Mouse (Mus musculus): ENCODE measurements around the gene Hs2st1.
A peak's percentile ranks its signal among the peaks of the same experiment; 100 is the strongest.

The Hs2st1 gene

DNA sequence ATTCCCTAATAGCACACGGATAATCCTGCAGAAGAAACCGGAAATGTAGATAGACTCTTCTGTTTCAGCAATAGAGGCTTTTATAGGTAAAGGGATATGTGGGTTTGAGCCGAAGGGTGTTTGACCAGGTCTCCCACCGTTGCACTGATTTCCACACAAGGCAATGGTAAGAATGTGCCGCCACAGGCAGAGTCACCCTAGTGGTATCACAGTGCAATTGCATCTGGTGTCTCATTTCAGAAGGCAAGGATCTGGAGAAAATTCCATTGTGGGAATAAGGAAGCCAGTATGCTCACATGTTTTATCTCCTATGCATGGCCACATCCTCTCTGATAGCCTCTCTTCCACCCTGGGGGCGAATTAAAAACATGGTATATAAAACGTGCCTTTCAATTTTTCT, 171.8 kb downstream of the Hs2st1 start:
- no peak for DNase-seq (ENCODE audit: low read depth in 1 of 2, low spot score in 2 of 2)

DNA sequence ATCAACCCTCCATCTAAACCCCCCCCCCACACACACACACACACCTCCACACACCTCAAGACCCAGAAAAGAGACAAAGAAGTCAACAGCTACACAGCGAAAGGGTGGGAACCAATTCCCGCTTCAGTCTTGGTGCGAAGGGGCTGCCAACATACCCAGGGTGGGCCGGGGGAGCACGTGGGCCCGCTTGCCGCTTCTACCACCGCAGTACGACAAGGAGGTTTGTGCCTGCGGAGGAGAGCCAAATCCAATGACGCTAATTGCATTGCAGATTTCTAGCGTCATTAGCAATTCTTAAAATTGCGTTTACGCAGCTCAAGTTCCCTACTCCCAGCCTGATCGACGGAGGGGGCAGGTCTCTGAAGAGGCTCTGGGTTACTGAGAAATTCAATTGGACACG, 173.5 kb downstream of the Hs2st1 start:
- DNase-seq (ENCODE audit: low read depth in 1 of 2, low spot score in 2 of 2), result no peak

- no peak for DNase-seq (ENCODE audit: low read depth in 1 of 2, low spot score in 2 of 2)
Observed at GRCm38 (mm10) chr3:144394454-144394943, 175.5 kb downstream of the Hs2st1 start.

DNA sequence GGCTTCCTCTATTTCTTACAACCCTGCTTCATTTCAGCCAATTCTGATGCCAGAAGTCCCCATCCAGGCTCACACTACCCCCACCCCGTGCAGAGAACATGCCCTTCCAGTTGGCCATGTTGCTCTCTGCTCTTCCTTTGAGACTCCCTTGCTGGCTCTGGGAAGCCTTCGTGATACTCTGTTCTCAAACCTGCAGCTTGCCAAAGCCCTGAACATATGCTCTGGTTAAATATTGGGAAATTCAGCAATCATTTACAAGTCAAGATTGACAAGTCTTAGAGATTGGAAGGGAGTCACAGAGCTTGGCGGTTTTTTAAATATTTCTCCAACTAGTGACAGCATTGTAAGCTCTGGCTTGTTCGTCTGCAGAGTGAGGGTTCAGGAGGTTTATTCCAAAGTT, 183.5 kb downstream of the Hs2st1 start:
- DNase-seq (ENCODE audit: low read depth in 1 of 2, low spot score in 2 of 2), result no peak

DNA sequence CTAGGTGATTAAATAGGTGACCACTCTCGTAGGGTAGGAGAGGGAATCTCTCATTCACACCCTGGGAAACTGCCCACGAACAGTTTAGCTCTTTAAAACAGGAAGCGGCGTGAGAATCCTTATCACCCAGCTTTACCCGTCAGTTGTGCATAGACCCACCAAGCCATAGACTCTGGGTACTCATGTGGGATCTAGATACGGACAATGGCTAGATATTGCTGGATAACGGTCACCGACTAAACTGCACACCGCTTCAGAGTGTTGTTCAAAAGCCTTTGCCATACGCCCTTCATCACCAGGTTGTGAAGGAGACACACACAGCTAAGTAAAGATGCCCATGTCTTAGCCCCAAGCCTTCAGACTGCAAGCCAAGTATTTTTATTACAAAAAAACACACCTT, 185.3 kb downstream of the Hs2st1 start:
- no peak for DNase-seq (ENCODE audit: low read depth in 1 of 2, low spot score in 2 of 2)

- DNase-seq (ENCODE audit: low read depth in 1 of 2, low spot score in 2 of 2), result no peak
Observed at GRCm38 (mm10) chr3:144381431-144381980, 188.5 kb downstream of the Hs2st1 start.

DNA sequence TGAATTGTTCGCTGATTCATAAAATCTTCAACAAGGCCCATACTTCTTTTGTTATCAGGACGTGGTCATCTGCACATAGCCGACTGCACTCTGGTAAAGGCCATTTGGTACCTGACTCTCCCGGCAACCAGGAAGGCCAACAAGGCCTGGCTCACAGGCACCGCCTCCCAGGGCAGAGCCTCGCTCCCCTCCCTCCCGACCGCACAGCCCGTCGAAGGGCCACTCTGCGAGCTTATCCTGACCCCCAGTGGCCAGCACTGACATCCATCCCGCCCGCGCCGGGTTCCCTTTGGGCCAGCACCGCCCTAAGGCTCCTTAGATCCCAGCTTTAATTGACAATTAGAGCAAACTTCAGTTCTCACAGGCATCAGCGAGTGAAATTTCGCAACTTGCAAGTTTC, 189.1 kb downstream of the Hs2st1 start:
- DNase-seq (ENCODE audit: low read depth in 1 of 2, low spot score in 2 of 2), result peak; percentile 75 to 79

DNA sequence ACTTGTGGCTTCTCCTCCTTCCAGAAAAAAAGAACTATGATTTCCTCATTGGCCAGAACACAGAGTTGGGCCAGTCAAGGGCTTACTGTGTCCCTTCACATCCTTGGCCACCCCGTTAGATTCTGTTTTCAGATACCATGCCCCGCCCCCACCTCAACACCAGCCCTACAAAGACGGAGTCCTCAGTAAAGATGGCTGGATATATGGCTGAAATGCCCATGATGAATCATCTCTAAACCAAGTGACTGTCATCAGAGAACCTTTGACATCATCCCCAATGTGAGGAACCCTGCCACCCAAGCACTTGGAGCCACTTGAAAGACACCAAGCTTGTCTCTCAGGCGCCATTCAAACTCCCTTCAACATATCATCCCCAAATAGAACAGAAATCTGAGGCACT, 190.2 kb downstream of the Hs2st1 start:
- no peak for DNase-seq (ENCODE audit: low read depth in 1 of 2, low spot score in 2 of 2)
